ENCODE assay signal across 8 mouse cellular contexts in the genomic region with DNA sequence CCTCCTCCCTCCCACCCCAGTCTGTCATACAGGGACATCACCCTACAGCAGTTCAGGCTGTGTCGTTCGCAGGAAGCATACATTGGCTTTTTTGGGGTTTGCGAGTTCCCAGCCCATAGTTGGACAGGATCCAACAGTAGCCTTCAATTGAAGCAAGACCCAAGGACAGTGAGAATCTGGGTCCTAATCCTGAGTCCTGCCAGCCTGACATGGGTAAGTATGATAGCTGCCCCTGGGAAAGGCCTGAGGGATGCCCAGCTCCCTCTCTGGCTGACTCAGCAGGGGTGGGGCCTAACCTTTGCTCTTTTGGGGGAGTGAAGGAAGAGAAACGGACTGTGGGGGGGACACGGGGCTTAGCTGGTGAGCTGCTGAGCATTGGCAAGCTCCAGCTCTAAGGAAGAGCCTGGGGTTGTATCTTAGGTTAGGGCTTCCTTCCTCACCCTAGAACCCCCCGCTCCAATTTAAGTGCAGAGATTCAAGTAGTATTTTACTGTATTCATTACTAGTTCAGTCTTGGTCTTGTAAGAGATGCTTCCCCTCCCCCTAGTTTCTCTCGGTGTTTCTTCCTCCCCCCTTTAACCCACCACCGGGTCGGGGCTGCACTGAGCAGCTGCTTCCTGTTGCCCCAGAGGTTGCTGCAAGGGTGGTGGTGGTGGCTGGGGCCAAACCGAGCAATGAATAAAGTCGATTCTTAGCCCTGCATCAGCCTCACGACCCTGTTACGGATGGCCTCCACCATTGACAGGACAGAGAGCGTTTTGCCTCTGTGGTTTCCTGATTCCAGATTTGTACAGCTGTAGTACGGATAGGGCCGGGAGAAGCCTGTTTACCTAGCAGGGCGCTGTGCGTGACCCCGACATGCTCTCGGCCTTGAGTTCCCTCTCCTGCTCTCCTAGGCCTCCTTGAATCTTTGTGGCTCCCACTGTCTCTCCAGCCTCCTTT. TPM values are rescaled to one million over a fixed set of nuclear protein-coding genes. Genes with fewer than 3 reads are reported as not detected.
DNase-seq lines count a peak whose midpoint lies in the region; ATAC-seq lines count a peak whose summit lies in the region.

Gene Baz2a (plus strand): TSS at position 14 of the 942 bp plus-strand sequence.

- peaks cover 40% of the 10 kb centered on the region for H3K36me3 ChIP-seq in hindbrain, embryonic 14.5 days (replicated peaks; ENCODE audit: control insufficient read depth, insufficient read depth)

- ATAC-seq in cerebellum, adult (ENCODE audit: insufficient number of reproducible peaks, low FRiP score, low TSS enrichment), result no peak
- no peak for ATAC-seq in hindbrain, embryonic 14.5 days (ENCODE audit: low FRiP score)
- peak; percentile 56 for ATAC-seq in megakaryocyte, adult 5-6 weeks (ENCODE audit: poor library complexity, severe bottlenecking)

- peaks cover 28% of the 10 kb centered on the region for H3K4me1 ChIP-seq in hindbrain, embryonic 14.5 days (replicated peaks; ENCODE audit: control insufficient read depth, insufficient read depth, low read length)

- DNase-seq in cerebellum, adult 11 months, result peak; percentile 45
- DNase-seq in cerebellum, adult 11-12 months, result peak; percentile 77
- DNase-seq in gastrocnemius, adult 18-20 months (ENCODE audit: low spot score), result peak; percentile 60
- DNase-seq in hindbrain, embryonic 14.5 days (ENCODE audit: low spot score), result peak; percentile 43
- DNase-seq in left cerebral cortex, adult 8-10 months (ENCODE audit: low spot score in 2 of 2), result no peak
- peak; percentile 56 to 63 for DNase-seq in spleen, adult 18-20 months

- H3K4me2 ChIP-seq in hindbrain, embryonic 14.5 days (replicated peaks), result peak within 1 kb of the TSS; percentile 79

- H3K9ac ChIP-seq in hindbrain, embryonic 14.5 days, result peak within 1 kb of the TSS; percentile 70

- H3K9me3 ChIP-seq in hindbrain, embryonic 14.5 days (ENCODE audit: control insufficient read depth, low read length), result no peaks in the 10 kb centered on the region

- 1% methylated on average over 20 of the region's 20 CpGs for WGBS in hindbrain, embryonic 14.5 days

- peak within 1 kb of the TSS; percentile 79 for H3K27ac ChIP-seq in hindbrain, embryonic 14.5 days

- H3K4me3 ChIP-seq in hindbrain, embryonic 14.5 days (replicated peaks; ENCODE audit: low read length), result peak within 1 kb of the TSS; percentile 57

- H3K27me3 ChIP-seq in hindbrain, embryonic 14.5 days (ENCODE audit: control insufficient read depth, insufficient read depth, low read length), result no peaks in the 10 kb centered on the region

RNA-seq across cellular contexts. Expression of gene Baz2a, which starts in this region (rescaled TPM):
- 10 to 100 TPM; 12.4 to 13.9 TPM for total RNA-seq in gastrocnemius, adult 18-20 months (2021)
- polyA plus RNA-seq in hindbrain, embryonic 14.5 days (2014; fragmentation: Nextera tagmentation; extraction: Ambion mirVana), result 17.7 and 19.0 TPM in 2 replicates
- 10 to 100 TPM; 36.4 to 39.1 (median 38.4) TPM for total RNA-seq in left cerebral cortex, adult 8-10 months (2022)
- 51.3 and 53.5 TPM in 2 replicates for total RNA-seq in megakaryocyte, adult 5-6 weeks (2015)
- total RNA-seq in megakaryocyte, adult 5-6 weeks (2017), result 21.3 and 27.4 TPM in 2 replicates

Comparison
In these comparisons a context has a peak if more than half of its experiments do, and no peak if none do; other contexts are left out.
1. DNase-seq: peak in cerebellum, adult 11 months (single experiment), cerebellum, adult 11-12 months (single experiment), gastrocnemius, adult 18-20 months (single experiment), hindbrain, embryonic 14.5 days (single experiment) and spleen, adult 18-20 months (2 of 2); none in left cerebral cortex, adult 8-10 months (0 of 2).